Mouse (Mus musculus): ENCODE measurements at regions not wholly inside any gene's neighbourhood (a gene's known extent, or its start where the extent isn't known, plus 50 kb on each side); places are given as distances from the start of the nearest gene placed in this dataset.
A peak's percentile ranks its signal among the peaks of the same experiment; 100 is the strongest.

GRCm38 (mm10) chr10:29635828-29636227 is 100.2 kb upstream of the Rspo3 start:
- DNase-seq (ENCODE audit: low spot score in 2 of 2) = peak; percentile 26 to 28

- peak in 1 of 2 experiments; percentile 21 for DNase-seq (ENCODE audit: low spot score in 2 of 2)
Measured at GRCm38 (mm10) chr10:29595455-29595854, 59.8 kb upstream of the Rspo3 start.

GRCm38 (mm10) chr10:29594969-29595368 is 59.3 kb upstream of the Rspo3 start:
- DNase-seq (ENCODE audit: low spot score in 2 of 2) = no peak

- no peak for DNase-seq (ENCODE audit: low spot score in 2 of 2)
Measured at GRCm38 (mm10) chr10:29592906-29593305, 57.2 kb upstream of the Rspo3 start.

- DNase-seq (ENCODE audit: low spot score in 2 of 2) = no peak
Measured at GRCm38 (mm10) chr10:29590187-29590586, 54.5 kb upstream of the Rspo3 start.

GRCm38 (mm10) chr10:29589739-29590138 is 54.1 kb upstream of the Rspo3 start:
- no peak for DNase-seq (ENCODE audit: low spot score in 2 of 2)
